Mouse (Mus musculus) megakaryocyte, embryonic 14.5 days (primary cell): Measurements from ENCODE around the gene Ugt2a2. TPM values are rescaled to one million over a fixed set of nuclear protein-coding genes. Genes with fewer than 3 reads are reported as not detected.
"Not testable (repeated sequence)": the region's sequence is repeated elsewhere in the genome, so short reads cannot be mapped to it uniquely, and the experiment has no call there.

Source experiments
- H3K27me3 ChIP-seq: replicated peaks from 2 replicates; pipeline ENCODE3; 2012; ENCODE audit warnings: inconsistent platforms
- H3K36me3 ChIP-seq: replicated peaks from 2 replicates; pipeline ENCODE3; 2012; ENCODE audit warnings: low read length, inconsistent platforms, mixed read lengths
- H3K4me1 ChIP-seq: 2 replicates; pipeline ENCODE4 v1.6.1; 2012; ENCODE audit warnings: inconsistent platforms
- H3K4me3 ChIP-seq: replicated peaks from 2 replicates; pipeline ENCODE3; 2012; ENCODE audit warnings: moderate library complexity, mild to moderate bottlenecking, inconsistent platforms
- H3K9me3 ChIP-seq: 2 replicates; pipeline ENCODE4 v1.6.1; 2012; ENCODE audit warnings: inconsistent platforms
- FLI1 ChIP-seq: IDR thresholded peaks from 2 replicates; pipeline ENCODE4 v1.6.1; 2012; ENCODE audit warnings: low read length, inconsistent platforms, mixed read lengths
- GATA1 ChIP-seq: IDR thresholded peaks from 3 replicates; pipeline ENCODE4 v1.6.1; 2012; ENCODE audit warnings: mixed read lengths, low read length, inconsistent platforms, borderline replicate concordance
- polyA plus RNA-seq: library from polyadenylated mRNA; stranded (reverse); fragments of >175 nt; gene quantifications from 2 replicates; pipeline ENCODE4 v1.2.3, GENCODE M21; 2012; ENCODE audit warnings: low replicate concordance; ENCODE audit not compliant: insufficient read depth

Gene Ugt2a2
- not detected in 2 replicates for polyA plus RNA-seq

DNA sequence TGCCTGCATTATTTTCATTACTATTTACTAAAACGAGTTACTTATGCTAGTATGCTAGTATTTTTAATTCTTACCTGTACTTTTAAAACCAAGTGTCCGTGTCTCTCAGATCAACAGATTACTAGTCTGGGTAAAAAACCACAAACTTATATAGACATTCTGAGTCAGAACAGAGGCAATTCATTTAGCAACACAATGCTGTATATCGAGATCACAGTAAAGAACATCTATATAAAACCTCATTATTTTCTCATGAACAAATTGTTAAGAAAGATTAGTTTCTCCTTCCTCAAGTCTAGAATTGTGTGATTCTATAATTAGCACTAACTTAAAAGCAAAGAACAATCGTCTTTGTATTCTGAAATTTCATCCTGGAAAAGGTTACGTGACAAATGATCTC lies at the start of gene Ugt2a2:
Gene Ugt2a2, minus strand, starts transcription at position 101 of the 400 bp plus-strand sequence.
- TF ChIP-seq FLI1: no peak
- TF ChIP-seq GATA1: no peak
- Histone ChIP-seq H3K36me3 (no peaks in the 10 kb centered on the region), H3K4me1 (no peaks in the 10 kb centered on the region), H3K4me3 (no peak within 1 kb of the TSS), H3K27me3 (no peaks in the 10 kb centered on the region), H3K9me3 (no peaks in the 10 kb centered on the region)

DNA sequence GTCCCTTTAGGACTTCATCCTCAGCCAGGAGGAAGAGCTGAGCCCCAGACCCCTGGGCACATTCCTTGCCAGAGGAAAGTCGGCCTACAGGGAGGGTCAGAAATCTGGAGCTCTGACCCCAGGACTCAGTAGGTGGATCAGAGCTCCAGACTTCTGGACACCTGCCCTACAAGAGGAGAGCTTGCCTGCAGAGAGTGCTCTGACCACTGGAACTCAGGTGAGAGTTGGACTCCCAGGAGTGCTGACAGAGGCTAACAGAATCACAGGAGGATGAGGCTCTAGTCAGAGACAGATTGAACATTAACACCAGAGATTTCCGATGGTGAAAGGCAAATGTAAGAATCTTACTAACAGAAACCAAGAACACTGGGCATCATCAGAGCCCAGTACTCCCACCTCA lies 41.5 kb upstream of the Ugt2a2 start:
- H3K4me3 ChIP-seq, H3K36me3 ChIP-seq, H3K4me1 ChIP-seq: not testable (repeated sequence)

DNA sequence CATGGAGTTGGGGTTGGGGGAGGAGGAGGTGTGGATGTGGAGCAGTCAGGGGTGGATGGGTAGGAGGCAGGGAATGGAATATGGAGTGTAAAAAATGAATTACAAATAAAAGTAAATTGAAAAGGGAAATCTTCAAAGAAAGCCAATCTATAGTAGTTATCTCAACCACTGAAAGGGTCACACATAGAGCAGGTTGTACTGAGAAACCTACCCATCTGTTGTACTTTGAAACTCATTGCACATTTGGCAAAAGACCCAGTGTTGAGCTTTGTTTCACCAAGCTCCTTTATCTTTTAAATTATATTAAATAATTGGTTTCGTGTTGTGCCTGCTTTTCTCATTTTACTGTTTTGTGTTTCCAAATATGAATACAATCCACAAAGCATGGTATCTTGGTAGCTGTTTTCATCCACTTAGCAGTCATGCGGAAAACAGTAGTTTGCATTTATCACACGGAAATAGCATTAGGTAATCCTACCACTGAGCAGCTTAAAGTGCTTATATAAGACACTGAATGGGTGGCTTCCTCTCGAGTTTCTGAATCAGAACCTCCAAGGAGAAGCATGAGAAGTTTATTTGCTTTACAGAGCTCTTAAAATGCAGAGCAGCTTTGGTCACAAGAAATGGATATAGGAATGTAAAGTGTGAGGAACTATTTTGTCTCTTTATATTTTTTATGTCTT lies 23.9 kb upstream of the Ugt2a2 start:
- Histone ChIP-seq H3K27me3 (no peaks in the 10 kb centered on the region), H3K9me3 (no peaks in the 10 kb centered on the region), H3K4me1 (no peaks in the 10 kb centered on the region), H3K4me3 (no peak overlapping the region), H3K36me3 (no peaks in the 10 kb centered on the region)
- TF ChIP-seq GATA1: no peak
- no peak for TF ChIP-seq FLI1

More for the DNA sequence above, 41.5 kb upstream of the Ugt2a2 start:
- H3K27me3 ChIP-seq, H3K9me3 ChIP-seq: not testable (repeated sequence)

DNA sequence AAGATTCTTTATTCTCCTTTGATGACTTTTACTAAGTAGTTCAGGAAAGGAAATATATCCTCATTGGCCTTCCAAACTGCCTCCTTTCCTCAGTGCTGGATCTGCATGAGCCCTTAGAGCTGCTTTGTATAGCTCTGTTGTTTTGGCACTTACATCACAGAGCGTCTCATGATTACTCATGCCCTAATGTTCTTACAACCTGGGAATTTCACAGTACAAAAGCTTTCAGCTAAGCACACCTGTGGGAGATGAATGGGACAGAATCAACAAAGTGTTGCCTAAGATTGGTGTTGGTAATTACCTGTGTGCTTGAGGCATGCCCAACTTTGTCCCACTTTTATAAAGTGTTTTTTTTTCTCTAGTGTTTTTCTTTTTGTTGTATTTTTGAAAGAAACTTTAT lies 20.6 kb upstream of the Ugt2a2 start:
- TF ChIP-seq FLI1: no peak
- no peak for TF ChIP-seq GATA1

DNA sequence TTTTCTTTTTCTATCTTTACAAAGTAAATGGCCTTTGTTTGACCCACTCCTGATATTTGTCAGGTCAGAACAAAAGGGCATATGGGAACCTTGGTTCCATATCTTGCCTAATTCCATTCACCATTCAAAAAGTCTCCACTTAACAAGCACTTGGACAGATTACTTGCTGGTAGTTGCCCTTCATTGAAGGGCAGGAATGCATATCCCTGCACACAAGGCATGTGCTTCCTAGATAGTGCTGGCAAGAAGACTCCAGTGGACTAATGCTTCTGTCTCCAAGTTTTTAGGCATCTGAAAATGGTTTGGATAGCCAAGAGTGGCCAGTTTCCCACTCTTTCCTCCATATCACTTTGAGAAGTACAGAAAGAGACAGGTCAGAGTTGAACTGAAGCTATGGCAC lies 17.3 kb upstream of the Ugt2a2 start:
- no peaks in the 10 kb centered on the region for H3K27me3 ChIP-seq
- no peaks in the 10 kb centered on the region for H3K4me1 ChIP-seq
- TF ChIP-seq FLI1 (no peak), GATA1 (no peak)
- H3K4me3 ChIP-seq: no peak overlapping the region
- H3K36me3 ChIP-seq: no peaks in the 10 kb centered on the region
- no peaks in the 10 kb centered on the region for H3K9me3 ChIP-seq

More for the DNA sequence above, 20.6 kb upstream of the Ugt2a2 start:
- H3K36me3 ChIP-seq: no peaks in the 10 kb centered on the region
- H3K27me3 ChIP-seq: no peaks in the 10 kb centered on the region
- no peak overlapping the region for H3K4me3 ChIP-seq
- no peaks in the 10 kb centered on the region for H3K4me1 ChIP-seq
- no peaks in the 10 kb centered on the region for H3K9me3 ChIP-seq

DNA sequence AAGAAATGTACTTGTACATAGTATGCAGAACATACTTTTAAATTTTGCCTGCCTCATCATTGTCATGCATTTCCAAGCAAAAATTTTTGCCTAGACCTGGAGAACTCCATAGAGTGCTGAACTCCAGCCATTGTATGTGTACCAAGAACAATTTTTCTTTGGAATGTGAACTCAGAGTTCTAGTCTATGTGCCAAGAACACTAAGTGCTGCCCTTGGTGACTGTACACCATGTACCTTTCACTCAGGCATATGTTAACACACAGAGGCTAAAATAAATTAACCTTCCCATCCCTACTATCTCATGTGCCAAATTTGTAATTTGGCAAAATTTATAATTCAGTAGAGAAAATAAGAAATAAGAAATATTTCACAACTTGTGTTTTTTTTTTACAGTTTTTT lies 16.9 kb upstream of the Ugt2a2 start:
- TF ChIP-seq GATA1 (no peak), FLI1 (no peak)
- Histone ChIP-seq H3K27me3 (no peaks in the 10 kb centered on the region), H3K36me3 (no peaks in the 10 kb centered on the region), H3K9me3 (no peaks in the 10 kb centered on the region), H3K4me1 (no peaks in the 10 kb centered on the region), H3K4me3 (no peak overlapping the region)

DNA sequence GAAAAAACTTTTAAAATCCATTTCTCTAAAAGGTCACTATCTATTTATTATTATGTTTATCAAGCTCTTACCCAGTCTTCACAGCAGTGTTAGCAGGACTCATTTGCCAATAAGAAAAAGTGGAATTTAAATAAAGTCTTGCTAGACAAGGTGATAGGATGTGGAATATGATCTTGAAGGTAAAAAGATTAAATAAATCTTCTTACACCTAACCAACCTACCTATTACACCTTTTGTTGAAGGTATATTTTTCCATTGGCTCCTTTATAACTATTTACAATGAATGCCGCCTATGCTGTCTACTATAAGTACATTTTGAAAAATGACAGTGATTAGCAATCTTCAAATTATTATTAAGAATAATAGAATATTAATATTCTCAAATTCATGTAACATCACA lies 8.7 kb upstream of the Ugt2a2 start, which contains the start of gene Ugt2a1:
Gene Ugt2a1, minus strand, starts transcription at position 101 of the 400 bp plus-strand sequence.
- Histone ChIP-seq H3K4me1 (no peaks in the 10 kb centered on the region), H3K27me3 (no peaks in the 10 kb centered on the region), H3K9me3 (no peaks in the 10 kb centered on the region), H3K36me3 (no peaks in the 10 kb centered on the region), H3K4me3 (no peak within 1 kb of the TSS)
- TF ChIP-seq FLI1: no peak
- no peak for TF ChIP-seq GATA1

DNA sequence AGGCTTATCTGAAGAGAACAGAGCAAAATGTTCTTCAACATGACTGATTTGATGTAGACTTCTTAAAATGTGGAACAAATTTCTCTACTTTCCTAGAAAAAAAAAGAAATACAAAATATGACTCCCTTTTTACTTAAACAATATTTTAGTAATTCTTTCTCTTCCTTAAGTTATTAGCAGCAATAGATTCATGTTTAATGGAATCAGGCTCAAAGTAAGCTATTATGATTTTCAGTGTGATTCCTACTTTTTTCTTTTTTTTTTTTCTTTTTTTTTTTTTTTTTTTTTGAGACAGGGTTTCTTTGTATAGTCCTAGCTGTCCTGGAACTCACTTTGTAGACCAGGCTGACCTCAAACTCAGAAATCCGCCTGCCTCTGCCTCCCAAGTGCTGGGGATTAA lies 4.6 kb upstream of the Ugt2a2 start, which contains the start of gene Gm43638:
Gene Gm43638, minus strand, starts transcription at position 101 of the 400 bp plus-strand sequence.
- H3K27me3 ChIP-seq, H3K36me3 ChIP-seq, H3K4me3 ChIP-seq, H3K4me1 ChIP-seq, H3K9me3 ChIP-seq: not testable (repeated sequence)

DNA sequence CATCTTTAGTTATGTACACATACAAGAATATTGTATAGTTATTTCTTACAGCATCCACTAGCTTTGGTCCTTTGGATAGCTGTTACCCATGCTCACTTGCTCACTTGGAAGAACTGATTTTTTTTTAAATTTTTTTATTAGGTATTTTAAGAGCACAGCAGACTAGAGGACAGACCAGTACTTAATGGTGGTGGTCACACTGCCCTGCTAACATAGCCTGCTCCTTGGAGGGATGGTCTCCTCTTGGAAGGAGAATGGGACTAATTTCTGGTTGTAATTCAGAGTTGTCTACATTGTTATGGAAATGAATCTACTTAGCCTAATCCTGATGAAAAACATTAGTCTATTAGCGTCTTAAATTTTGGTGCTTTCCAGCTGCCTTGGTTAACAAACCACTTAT lies 23.2 kb downstream of the Ugt2a2 start:
- Histone ChIP-seq H3K27me3 (no peaks in the 10 kb centered on the region), H3K4me1 (no peaks in the 10 kb centered on the region), H3K36me3 (no peaks in the 10 kb centered on the region), H3K9me3 (no peaks in the 10 kb centered on the region), H3K4me3 (no peak overlapping the region)
- TF ChIP-seq GATA1: no peak
- TF ChIP-seq FLI1: no peak

DNA sequence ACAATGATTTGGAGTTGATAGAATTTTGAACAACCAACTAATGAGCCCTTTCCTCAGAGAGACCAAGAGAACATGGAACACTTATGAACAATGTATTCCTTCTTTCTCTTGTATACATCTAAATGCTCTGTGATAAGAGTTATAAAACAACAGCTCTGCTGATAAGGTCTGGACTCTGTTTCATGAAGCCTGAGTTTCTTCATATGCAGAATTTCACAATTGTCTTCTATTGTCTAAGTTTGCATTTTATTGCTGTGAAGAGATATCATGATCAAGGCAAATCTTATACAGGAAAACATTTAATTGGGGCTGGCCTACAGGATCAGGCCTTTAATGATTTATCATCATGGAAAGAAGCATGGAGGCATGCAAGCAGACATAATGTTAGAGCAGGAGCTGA lies 24.4 kb downstream of the Ugt2a2 start:
- Histone ChIP-seq H3K4me1 (no peaks in the 10 kb centered on the region), H3K36me3 (no peaks in the 10 kb centered on the region), H3K4me3 (no peak overlapping the region), H3K9me3 (no peaks in the 10 kb centered on the region), H3K27me3 (no peaks in the 10 kb centered on the region)
- TF ChIP-seq FLI1 (no peak), GATA1 (no peak)

DNA sequence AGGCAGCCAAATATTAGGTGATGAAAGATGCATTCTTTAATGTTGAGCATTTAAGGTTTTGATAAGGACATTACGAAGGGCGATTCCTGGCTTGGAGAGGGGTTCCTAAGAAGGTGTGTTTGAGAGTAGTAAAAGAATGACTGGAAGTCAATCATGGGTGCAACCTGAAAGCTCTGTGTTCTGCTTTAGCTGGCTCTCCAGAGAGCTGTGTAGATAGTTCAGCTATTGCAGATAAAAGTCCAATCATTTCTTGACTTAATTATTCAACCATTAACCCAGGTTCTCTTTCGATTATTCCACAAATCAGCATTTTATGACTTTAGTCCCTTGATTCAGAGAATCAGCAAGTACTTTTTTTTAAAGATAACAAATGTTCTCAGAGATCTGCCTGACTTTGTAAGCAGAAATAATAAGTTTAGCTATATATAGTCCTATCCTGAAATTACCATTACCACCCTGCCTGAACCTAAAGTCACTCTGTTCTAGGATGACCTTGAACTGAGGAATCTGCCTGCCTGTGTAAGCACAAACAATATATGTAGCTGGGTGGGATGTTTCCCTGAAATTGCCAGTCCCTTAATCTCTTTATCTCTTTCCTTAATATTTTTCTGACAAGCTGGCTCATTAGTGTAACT lies 25.7 kb downstream of the Ugt2a2 start:
- no peaks in the 10 kb centered on the region for H3K36me3 ChIP-seq
- no peak overlapping the region for H3K4me3 ChIP-seq
- TF ChIP-seq FLI1 (no peak), GATA1 (no peak)
- H3K4me1 ChIP-seq: no peaks in the 10 kb centered on the region
- no peaks in the 10 kb centered on the region for H3K9me3 ChIP-seq
- H3K27me3 ChIP-seq: no peaks in the 10 kb centered on the region
